Mouse (Mus musculus) spleen, adult 2 months (tissue): Measurements from ENCODE around the gene Flt3. TPM values are rescaled to one million over a fixed set of nuclear protein-coding genes. Genes with fewer than 3 reads are reported as not detected.
A peak's percentile ranks its signal among the peaks of the same experiment; 100 is the strongest.

Experiments used
- DNase-seq, 2 experiments: peaks; one replicate each; pipeline versions ENCODE4 v3.0.0 to v3.0.0-alpha.2; 2012 to 2021; ENCODE audit warnings: low spot score in 2 of 2, low read depth in 1 of 2
- H3K27ac ChIP-seq: fragments of 200-500 bp; 2 replicates; pipeline ENCODE4 v1.5.1; 2012; ENCODE audit warnings: low read length, inconsistent platforms; ENCODE audit not compliant: insufficient read depth
- H3K27me3 ChIP-seq: fragments of 200-500 bp; 2 replicates; pipeline ENCODE4 v1.6.1; 2012; ENCODE audit warnings: mild to moderate bottlenecking, moderate library complexity, low read length, inconsistent platforms; ENCODE audit not compliant: control insufficient read depth, insufficient read depth
- H3K36me3 ChIP-seq: fragments of 200-500 bp; 2 replicates; pipeline ENCODE4 v1.6.1; 2012; ENCODE audit warnings: mild to moderate bottlenecking, low read length, inconsistent platforms; ENCODE audit not compliant: control insufficient read depth, insufficient read depth
- H3K4me1 ChIP-seq: fragments of 200-500 bp; 2 replicates; pipeline ENCODE4 v1.6.1; 2011; ENCODE audit warnings: inconsistent platforms; ENCODE audit not compliant: control insufficient read depth, insufficient read depth, insufficient read length
- H3K4me3 ChIP-seq: fragments of 200-500 bp; 2 replicates; pipeline ENCODE4 v1.5.1; 2011; ENCODE audit warnings: mild to moderate bottlenecking, inconsistent platforms; ENCODE audit not compliant: insufficient read depth, insufficient read length; ENCODE audit errors: extremely low read depth
- CTCF ChIP-seq: fragments of 200-500 bp; IDR thresholded peaks from 2 replicates; pipeline ENCODE4 v1.5.1; 2011; ENCODE audit warnings: mild to moderate bottlenecking, inconsistent platforms; ENCODE audit not compliant: insufficient read depth, insufficient read length, insufficient replicate concordance; ENCODE audit errors: extremely low read depth
- POLR2A ChIP-seq: fragments of 200-500 bp; IDR thresholded peaks from 2 replicates; pipeline ENCODE4 v1.6.1; 2011; ENCODE audit warnings: low read depth, low read length, inconsistent platforms
- WGBS: fragments of 180-500 bp; shearing (Covaris S2); methylation state at CpG from one replicate; pipeline ENCODE4 v1.1.7; 2018; 5-methylcytosine and 5-hydroxymethylcytosine counted together
- polyA plus RNA-seq: library from polyadenylated mRNA; depleted of rRNA; stranded (reverse); fragments of >200 nt; gene quantifications from 2 replicates; pipeline ENCODE4 v1.2.3, GENCODE M21; 2012; rRNA removed

Gene Flt3
- polyA plus RNA-seq, 1 experiment = 6.5 TPM

DNA sequence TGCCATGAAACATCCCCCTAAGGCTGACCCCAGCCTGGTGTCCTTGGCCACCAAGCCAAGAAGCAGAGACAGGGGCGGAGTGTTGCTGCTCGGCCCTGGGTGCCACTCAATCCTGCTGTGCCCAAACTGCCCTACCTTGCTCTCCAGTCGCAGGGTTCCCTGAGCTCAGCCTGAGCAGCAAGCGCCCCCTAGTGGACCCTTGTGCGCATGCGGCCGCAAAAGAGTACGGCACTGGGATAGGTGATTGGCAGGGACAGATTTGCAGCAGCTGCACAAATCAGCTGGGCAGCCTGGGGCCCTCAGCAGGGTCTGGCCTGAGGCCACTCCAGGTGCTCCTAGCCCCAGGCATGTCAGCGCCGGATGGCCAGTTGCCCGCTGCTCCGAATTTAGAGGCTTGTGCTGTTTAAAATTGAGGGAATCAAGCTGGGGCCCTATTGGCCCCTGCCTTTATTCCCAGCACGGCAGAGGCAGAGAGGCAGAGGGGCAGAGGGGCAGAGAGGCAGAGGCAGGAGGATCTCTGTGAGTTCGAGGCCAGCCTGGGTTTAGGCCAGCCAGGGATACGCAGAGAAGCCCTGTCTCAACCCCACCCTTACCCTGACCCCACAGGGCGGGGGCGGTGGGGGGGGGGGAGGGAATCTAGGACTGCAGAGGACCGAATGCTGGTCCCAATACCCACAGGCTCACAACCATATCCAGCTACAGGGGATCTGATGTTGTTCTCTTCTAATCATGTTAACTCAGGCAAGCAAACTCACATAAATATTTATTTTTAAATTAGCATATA, 107.0 kb downstream of the Flt3 start:
- peaks cover 3% of the 10 kb centered on the region; the same call in 1 of the 2 replicates for H3K27me3 ChIP-seq
- H3K27ac ChIP-seq = no peak overlapping the region
- WGBS = 21% methylated on average over 18 of the region's 18 CpGs
- H3K4me3 ChIP-seq = no peak overlapping the region
- TF ChIP-seq CTCF = peak; percentile 93
- no peak for TF ChIP-seq POLR2A
- H3K4me1 ChIP-seq = no peaks in the 10 kb centered on the region
- peak; percentile 29 to 44 for DNase-seq
- H3K36me3 ChIP-seq = no peaks in the 10 kb centered on the region

GRCm38 (mm10) chr5:147292506-147293120, 107.7 kb downstream of the Flt3 start:
- Histone ChIP-seq H3K27me3 (peaks cover 2% of the 10 kb centered on the region; the same call in 1 of the 2 replicates), H3K4me3 (no peak overlapping the region), H3K36me3 (no peaks in the 10 kb centered on the region), H3K27ac (no peak overlapping the region), H3K4me1 (no peaks in the 10 kb centered on the region)
- 25% methylated on average over 13 of the region's 13 CpGs for WGBS
- DNase-seq = no peak
- TF ChIP-seq CTCF (no peak), POLR2A (no peak)

- 8% methylated on average over 16 of the region's 16 CpGs for WGBS
- peaks cover 1% of the 10 kb centered on the region; the same call in 1 of the 2 replicates for H3K27me3 ChIP-seq
- no peak overlapping the region for H3K4me3 ChIP-seq
- DNase-seq = no peak
- H3K27ac ChIP-seq = no peak overlapping the region
- TF ChIP-seq CTCF (no peak), POLR2A (no peak)
- H3K4me1 ChIP-seq = no peaks in the 10 kb centered on the region
- no peaks in the 10 kb centered on the region for H3K36me3 ChIP-seq
Observed at GRCm38 (mm10) chr5:147291764-147292505, 108.4 kb downstream of the Flt3 start.

GRCm38 (mm10) chr5:147284365-147284764, 115.9 kb downstream of the Flt3 start:
- Histone ChIP-seq H3K27ac (no peak overlapping the region), H3K27me3 (peaks cover 2% of the 10 kb centered on the region; the same call in 1 of the 2 replicates), H3K4me3 (no peak overlapping the region), H3K4me1 (no peaks in the 10 kb centered on the region), H3K36me3 (no peaks in the 10 kb centered on the region)
- no peak for TF ChIP-seq POLR2A
- no peak for TF ChIP-seq CTCF
- no peak for DNase-seq
- 71% methylated on average over 4 of the region's 4 CpGs for WGBS

Other genes starting within 250 kb of the Flt3 start
- not detected in 2 replicates for gene Gsx1, start 211.8 kb downstream of the Flt3 start, polyA plus RNA-seq
- gene Pdx1, start 130.5 kb downstream of the Flt3 start, polyA plus RNA-seq = 0.09 TPM in 1 of 2 replicates, not detected in the other
- gene Cdx2, start 93.2 kb downstream of the Flt3 start, polyA plus RNA-seq = not detected in 2 replicates
- gene Urad, start 78.0 kb downstream of the Flt3 start, polyA plus RNA-seq = not detected in 2 replicates
- gene Pan3, start 29.7 kb upstream of the Flt3 start, polyA plus RNA-seq = 31.7 and 37.7 TPM in 2 replicates